Mouse (Mus musculus) C2C12 (cell line): Measurements from ENCODE around the gene Trp63.

Experiments
- CEBPB ChIP-seq: IDR thresholded peaks from one replicate; pipeline ENCODE4 v1.6.1; 2011; ENCODE audit warnings: low read depth, mild to moderate bottlenecking, control low read depth, moderate library complexity
- CTCF ChIP-seq: IDR thresholded peaks from one replicate; pipeline ENCODE4 v1.5.1; 2011; ENCODE audit not compliant: control insufficient read depth, insufficient read depth, insufficient read length
- FOSL1 ChIP-seq: IDR thresholded peaks from one replicate; pipeline ENCODE4 v1.8.0; 2011; ENCODE audit warnings: mild to moderate bottlenecking, low read length; ENCODE audit not compliant: poor library complexity, insufficient read depth, severe bottlenecking
- MAX ChIP-seq: IDR thresholded peaks from one replicate; pipeline ENCODE4 v1.6.1; 2011; ENCODE audit warnings: mild to moderate bottlenecking, control low read depth
- MYOD1 ChIP-seq: IDR thresholded peaks from one replicate; pipeline ENCODE4 v1.6.1; 2011; ENCODE audit warnings: low read depth; ENCODE audit not compliant: control insufficient read depth, insufficient read length
- MYOG ChIP-seq: IDR thresholded peaks from one replicate; pipeline ENCODE4 v1.6.1; 2011; ENCODE audit not compliant: control insufficient read depth, insufficient read length; ENCODE audit errors: extremely low read depth
- USF1 ChIP-seq: IDR thresholded peaks from one replicate; pipeline ENCODE4 v1.6.1; 2011; ENCODE audit warnings: low read depth, mild to moderate bottlenecking, control low read depth, moderate library complexity

GRCm38 (mm10) chr16:25848474-25848873 is 164.9 kb downstream of the Trp63 start:
- TF ChIP-seq CTCF (no peak), MYOD1 (no peak), USF1 (no peak), CEBPB (no peak), MAX (no peak), MYOG (no peak), FOSL1 (no peak)
